Mouse (Mus musculus) spleen, postnatal 0 days (tissue): ENCODE measurements around the gene Praf2. TPM values are rescaled to one million over a fixed set of nuclear protein-coding genes. Genes with fewer than 3 reads are reported as not detected.

ENCODE experiments used
- polyA plus RNA-seq: library from polyadenylated mRNA; unstranded; fragments of >200 nt; fragmentation: Nextera tagmentation; extraction: Ambion mirVana; gene quantifications from 2 replicates; pipeline ENCODE4 v1.2.1, GENCODE M21; 2015

Praf2 gene
- polyA plus RNA-seq, result 7.2 and 7.9 TPM in 2 replicates

DNA sequence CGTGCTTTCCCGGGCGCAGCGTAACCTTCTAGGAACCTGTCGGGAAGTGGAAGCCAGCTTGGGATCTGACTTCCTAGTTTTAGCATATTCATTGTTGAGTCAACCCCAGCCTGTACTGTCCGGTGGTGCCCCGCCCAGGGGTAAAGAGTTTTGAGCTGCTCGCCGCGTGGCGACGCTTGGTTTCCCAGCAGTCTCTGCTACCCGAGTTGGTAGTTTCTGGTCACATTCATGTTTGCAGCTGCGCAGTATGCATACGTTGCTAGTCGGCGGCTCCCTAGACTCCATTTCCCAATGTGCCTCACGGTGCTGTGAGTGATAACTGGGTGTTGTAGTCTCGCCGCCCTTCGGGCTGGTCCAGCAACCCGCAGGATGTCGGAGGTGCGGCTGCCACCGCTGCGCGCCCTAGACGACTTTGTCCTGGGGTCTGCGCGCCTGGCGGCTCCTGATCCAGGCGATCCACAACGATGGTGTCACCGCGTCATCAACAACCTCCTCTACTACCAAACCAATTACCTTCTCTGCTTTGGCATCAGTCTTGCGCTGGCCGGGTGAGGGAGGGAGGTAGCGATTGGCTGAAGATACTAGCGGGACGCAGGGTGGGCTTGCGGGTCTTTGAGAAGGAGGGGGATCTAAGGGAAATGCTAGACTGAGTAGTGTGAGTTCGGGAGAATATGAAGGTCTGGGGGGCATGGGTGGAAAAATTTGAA is at the start of gene Praf2:
Praf2 (plus strand) TSS at position 225 of the 707 bp plus-strand sequence.

DNA sequence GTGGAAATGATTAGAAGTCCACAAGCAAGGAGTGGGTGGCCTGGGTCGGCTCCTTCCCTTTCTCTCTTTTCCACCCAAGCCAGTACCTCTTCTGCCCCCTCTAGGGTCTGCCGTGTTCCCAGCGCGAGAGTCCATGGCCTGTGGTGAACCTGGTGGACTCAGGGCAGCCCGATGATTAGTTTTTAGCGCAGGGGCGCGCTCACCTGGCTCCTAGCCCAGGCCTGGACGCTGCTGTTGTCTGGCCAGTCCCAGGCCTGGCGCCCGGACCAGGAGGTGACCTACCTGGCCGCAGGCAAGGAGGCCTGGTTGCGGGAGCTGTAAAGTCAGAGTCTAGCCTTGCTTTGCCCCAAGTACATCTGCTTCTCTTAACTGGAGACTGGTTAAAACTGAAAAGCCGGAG is 47.4 kb upstream of the Praf2 start, which contains the start of gene Magix:
Magix (minus strand) TSS at position 388 of the 400 bp plus-strand sequence.

DNA sequence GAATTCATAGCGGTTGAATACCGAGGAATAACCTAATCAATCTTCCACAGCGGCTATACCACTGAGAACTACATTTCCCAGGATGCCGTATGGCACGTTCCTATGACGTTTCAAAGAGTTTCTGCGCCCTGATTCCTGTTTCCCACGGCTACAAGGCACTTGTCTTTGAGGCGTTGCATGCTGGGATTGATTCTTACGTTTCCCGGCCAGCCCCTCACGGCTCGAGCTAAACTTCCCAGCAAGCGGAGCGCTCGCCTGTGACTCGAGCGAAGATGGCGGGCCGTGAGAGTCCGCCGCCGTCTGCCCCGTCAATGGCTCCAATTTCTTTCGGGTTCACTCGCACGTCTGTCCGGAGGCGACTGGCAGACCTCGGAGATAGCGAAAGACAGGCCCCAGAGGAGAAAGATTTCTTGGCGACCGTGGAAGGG is 31.3 kb upstream of the Praf2 start, which contains the start of gene Gpkow:
Gpkow (plus strand) TSS at position 178 of the 428 bp plus-strand sequence.

DNA sequence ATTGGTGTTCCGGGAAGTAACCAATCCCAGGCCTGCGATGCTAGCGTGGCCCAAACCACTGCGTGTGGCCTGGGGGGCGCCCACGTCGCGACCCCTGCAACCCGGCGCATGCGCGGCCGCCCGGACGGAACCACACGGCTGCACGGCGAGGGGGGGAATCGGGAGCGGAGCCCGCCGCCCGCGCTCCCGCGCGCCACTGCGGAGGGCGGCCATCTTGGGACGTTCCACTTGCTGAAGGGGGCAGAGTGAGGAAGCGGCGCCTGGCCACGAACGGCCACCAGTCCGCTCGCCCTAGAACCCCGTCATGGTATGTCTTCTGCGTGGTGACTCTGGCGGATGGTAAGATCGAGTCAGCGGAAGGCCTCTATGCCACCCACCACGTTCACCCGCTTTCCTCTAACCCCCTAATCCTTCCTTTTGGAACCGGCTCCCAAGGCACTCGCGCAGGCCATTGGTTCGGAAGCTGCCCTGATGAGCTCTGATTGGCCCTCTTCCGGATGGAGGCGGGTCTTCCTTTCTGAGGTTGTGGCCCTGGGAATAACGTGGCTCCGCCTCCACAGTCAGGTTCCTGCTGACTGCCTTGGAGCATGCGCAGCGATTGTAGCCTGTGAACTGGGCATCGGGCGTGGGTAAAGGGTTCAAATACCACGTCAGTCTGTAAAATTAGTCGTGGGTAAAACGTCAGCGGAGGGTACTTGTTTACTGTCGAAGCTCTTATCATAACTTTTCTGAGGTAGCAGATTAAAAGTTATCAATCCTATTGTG is 13.9 kb upstream of the Praf2 start, which contains the start of gene Wdr45:
Wdr45 (plus strand) TSS at position 199 of the 765 bp plus-strand sequence.

DNA sequence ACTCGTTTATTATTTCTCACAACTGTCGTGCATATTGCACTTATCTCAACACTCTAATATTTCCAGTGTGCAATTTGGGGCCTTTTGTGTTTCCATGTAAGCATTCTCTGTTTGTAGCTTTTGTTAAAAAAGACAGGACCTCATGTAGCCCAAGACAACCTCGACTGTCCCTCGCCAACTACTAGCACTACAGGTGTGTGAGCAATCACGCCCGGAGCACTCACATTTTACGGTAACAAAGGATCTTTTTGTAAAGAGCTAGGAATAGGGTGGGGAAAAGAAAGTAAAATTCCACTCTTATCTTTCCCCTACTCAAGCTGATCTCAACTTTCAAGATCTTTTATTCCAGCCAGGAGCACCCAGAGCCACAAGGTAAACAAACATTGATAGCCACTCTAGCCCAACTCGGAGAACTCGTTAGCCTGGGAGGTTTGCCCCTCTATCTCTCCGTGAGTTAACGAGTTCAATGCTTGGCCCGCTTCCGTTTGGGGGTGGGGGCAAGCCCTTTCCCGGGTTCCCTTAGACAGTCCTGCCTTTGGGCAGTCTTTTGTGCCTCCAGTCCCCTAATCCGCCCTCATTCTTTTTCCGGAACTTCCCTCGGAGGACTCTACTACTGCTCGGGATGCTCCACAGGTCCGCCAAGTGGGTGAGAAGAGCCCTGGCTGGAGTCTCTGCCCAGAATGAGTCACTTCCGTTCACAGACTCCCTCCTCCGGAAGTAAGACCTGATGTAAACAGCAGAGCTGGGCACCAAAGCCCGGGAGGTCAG is 6.5 kb upstream of the Praf2 start, which contains the start of gene Gm45208:
Gm45208 (plus strand) TSS at position 732 of the 768 bp plus-strand sequence.

DNA sequence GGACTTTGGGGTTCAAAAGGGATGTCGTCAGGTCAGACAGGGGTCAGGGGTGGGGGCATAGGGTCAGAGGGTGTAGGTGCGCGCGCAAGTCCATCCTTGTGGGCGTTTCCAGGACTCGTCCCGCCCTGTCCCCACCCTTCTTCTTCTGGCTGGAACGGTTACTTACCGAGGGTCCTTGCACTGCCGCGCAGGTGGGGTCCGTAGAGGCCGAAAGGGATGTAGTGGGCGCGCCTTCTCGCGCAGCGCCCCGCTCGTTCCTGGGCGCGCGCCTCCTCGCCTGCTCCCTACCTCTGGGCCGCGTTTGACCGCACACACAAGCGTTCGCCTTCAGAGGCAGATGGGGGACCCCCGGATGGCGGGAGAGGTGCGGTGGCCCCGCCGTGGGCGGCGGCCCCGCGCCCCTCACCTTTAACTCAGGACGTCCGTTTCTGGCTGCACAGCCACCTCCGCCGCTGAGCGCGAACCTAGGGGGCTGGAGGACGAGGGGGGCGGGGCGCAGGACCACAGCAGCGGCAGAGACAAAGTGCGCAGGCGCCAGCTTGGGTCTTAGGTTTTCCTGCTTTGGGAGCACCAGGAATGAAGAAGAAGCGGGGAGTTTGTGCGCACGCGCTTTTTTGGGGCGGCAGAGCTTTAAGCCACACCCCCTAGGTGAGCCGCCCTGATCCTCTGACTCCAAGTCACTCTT is 22.3 kb downstream of the Praf2 start, which contains the start of gene Ccdc120:
Ccdc120 (minus strand) TSS at position 474 of the 685 bp plus-strand sequence.

DNA sequence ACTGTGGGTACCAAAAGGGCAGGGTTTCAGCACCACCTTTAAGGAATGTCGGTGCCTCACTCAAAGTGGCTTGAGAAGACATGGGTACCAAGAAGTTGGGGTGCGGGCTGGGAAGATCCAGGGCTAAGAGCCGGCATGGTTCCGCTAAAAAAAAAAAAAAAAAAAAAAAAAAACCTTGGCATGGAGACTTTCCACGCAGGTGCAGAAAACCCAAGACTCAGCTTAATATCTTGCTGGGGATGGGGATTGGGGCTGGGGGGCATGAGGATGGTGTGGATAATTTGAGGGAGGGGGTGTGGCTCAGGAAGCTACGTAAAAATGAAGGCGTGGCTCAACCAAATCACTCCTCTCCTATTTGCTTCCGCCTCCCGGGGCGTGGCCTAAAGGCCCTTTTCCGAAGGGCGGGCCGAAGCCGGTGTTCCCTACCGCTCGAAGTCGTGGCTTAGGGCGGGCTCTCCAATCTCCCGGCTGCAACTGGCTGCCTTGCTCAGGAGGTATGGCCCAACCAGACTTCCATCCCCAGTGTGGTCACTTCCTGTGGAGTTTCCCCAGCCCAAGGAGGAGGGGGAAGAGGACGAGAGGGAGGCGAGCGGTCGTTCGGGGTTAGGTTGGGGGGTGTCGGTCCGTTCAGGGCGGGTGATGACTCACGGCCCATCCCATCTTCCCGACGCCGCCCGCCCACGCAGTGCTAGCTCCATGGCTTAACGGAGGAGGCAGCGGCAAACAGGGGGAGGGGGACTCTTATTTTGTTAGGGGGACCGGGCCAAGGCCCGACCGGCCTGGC is 34.1 kb downstream of the Praf2 start, which contains the start of gene Tfe3:
Tfe3 (plus strand) TSS at position 424 of the 784 bp plus-strand sequence.

Other genes with a start within 250 kb of the Praf2 start
- not detected in 2 replicates for gene Foxp3, start 154.8 kb upstream of the Praf2 start, polyA plus RNA-seq
- 0.25 and 0.29 TPM in 2 replicates for gene Ppp1r3f, start 154.2 kb upstream of the Praf2 start, polyA plus RNA-seq
- 20.3 and 21.9 TPM in 2 replicates for gene Ccdc22, start 122.9 kb upstream of the Praf2 start, polyA plus RNA-seq
- gene Cacna1f, start 121.4 kb upstream of the Praf2 start, polyA plus RNA-seq, result 0.06 and 0.11 TPM in 2 replicates
- gene Syp, start 90.0 kb upstream of the Praf2 start, polyA plus RNA-seq, result 0.34 and 0.43 TPM in 2 replicates
- 4.6 and 5.8 TPM in 2 replicates for gene Prickle3, start 71.2 kb upstream of the Praf2 start, polyA plus RNA-seq
- 82.0 and 99.0 TPM in 2 replicates for gene Plp2, start 57.0 kb upstream of the Praf2 start, polyA plus RNA-seq
- gene Magix, start 47.2 kb upstream of the Praf2 start, polyA plus RNA-seq, result 0.34 and 0.70 TPM in 2 replicates
- 15.6 and 16.1 TPM in 2 replicates for gene Gpkow, start 31.3 kb upstream of the Praf2 start, polyA plus RNA-seq
- gene Wdr45, start 14.1 kb upstream of the Praf2 start, polyA plus RNA-seq, result 23.5 and 26.1 TPM in 2 replicates
- gene Gm45208, start 6.2 kb upstream of the Praf2 start, polyA plus RNA-seq, result 0.69 and 0.82 TPM in 2 replicates
- 2.1 and 2.4 TPM in 2 replicates for gene Ccdc120, start 22.5 kb downstream of the Praf2 start, polyA plus RNA-seq
- gene Tfe3, start 34.1 kb downstream of the Praf2 start, polyA plus RNA-seq, result 14.4 and 18.0 TPM in 2 replicates
- 38.5 and 43.6 TPM in 2 replicates for gene Gripap1, start 61.3 kb downstream of the Praf2 start, polyA plus RNA-seq
- 0.41 and 0.44 TPM in 2 replicates for gene Kcnd1, start 93.8 kb downstream of the Praf2 start, polyA plus RNA-seq
- gene Otud5, start 112.9 kb downstream of the Praf2 start, polyA plus RNA-seq, result 47.1 and 48.6 TPM in 2 replicates
- 4.5 and 6.1 TPM in 2 replicates for gene Pim2, start 149.8 kb downstream of the Praf2 start, polyA plus RNA-seq
- 14.2 and 17.2 TPM in 2 replicates for gene Slc35a2, start 155.6 kb downstream of the Praf2 start, polyA plus RNA-seq
- 56.8 and 65.6 TPM in 2 replicates for gene Pqbp1, start 170.8 kb downstream of the Praf2 start, polyA plus RNA-seq
- 104 and 105 TPM in 2 replicates for gene Timm17b, start 170.9 kb downstream of the Praf2 start, polyA plus RNA-seq
- gene Gm10491, start 179.4 kb downstream of the Praf2 start, polyA plus RNA-seq, result not detected in 2 replicates
- gene Gm10490, start 181.1 kb downstream of the Praf2 start, polyA plus RNA-seq, result not detected in 2 replicates
- gene Pcsk1n, start 191.4 kb downstream of the Praf2 start, polyA plus RNA-seq, result 0.10 and 0.12 TPM in 2 replicates
- gene Eras, start 200.2 kb downstream of the Praf2 start, polyA plus RNA-seq, result not detected in 2 replicates
- 4.6 and 5.7 TPM in 2 replicates for gene Hdac6, start 219.4 kb downstream of the Praf2 start, polyA plus RNA-seq
- 115 and 131 TPM in 2 replicates for gene Gata1, start 249.6 kb downstream of the Praf2 start, polyA plus RNA-seq